Mouse (Mus musculus) thymus, adult 2 months (tissue): ENCODE measurements around the gene Naa20. TPM values are rescaled to one million over a fixed set of nuclear protein-coding genes. Genes with fewer than 3 reads are reported as not detected.

Experiments used
- DNase-seq: peaks from one replicate; pipeline ENCODE4 v3.0.0; 2021
- H3K27ac ChIP-seq: fragments of 200-500 bp; 2 replicates; pipeline ENCODE4 v1.5.1; 2012; ENCODE audit warnings: low read length, control low read depth; ENCODE audit not compliant: control insufficient read depth, insufficient read depth
- H3K27me3 ChIP-seq: fragments of 200-500 bp; 2 replicates; pipeline ENCODE4 v1.6.1; 2012; ENCODE audit warnings: mild to moderate bottlenecking, low read length, moderate library complexity, mixed read lengths; ENCODE audit not compliant: control insufficient read depth, insufficient read depth
- H3K36me3 ChIP-seq: fragments of 200-500 bp; 2 replicates; pipeline ENCODE4 v1.6.1; 2012; ENCODE audit warnings: mild to moderate bottlenecking, low read length, moderate library complexity; ENCODE audit not compliant: control insufficient read depth, insufficient read depth
- H3K4me1 ChIP-seq: fragments of 200-500 bp; replicated peaks from 2 replicates; pipeline ENCODE4 v1.6.1; 2012; ENCODE audit warnings: low read length; ENCODE audit not compliant: control insufficient read depth, insufficient read depth
- H3K4me3 ChIP-seq: fragments of 200-500 bp; 2 replicates; pipeline ENCODE4 v1.5.1; 2012; ENCODE audit warnings: mild to moderate bottlenecking, low read length, control low read depth, moderate library complexity; ENCODE audit not compliant: control insufficient read depth, insufficient read depth
- CTCF ChIP-seq: fragments of 200-500 bp; IDR thresholded peaks from 2 replicates; pipeline ENCODE4 v1.5.1; 2012; ENCODE audit warnings: mild to moderate bottlenecking, control low read depth, low read length, moderate library complexity, borderline replicate concordance; ENCODE audit not compliant: control insufficient read depth, poor library complexity, insufficient read depth; ENCODE audit errors: extremely low read depth
- POLR2A ChIP-seq: fragments of 200-500 bp; IDR thresholded peaks from 2 replicates; pipeline ENCODE4 v1.6.1; 2012; ENCODE audit warnings: mild to moderate bottlenecking, low read length, control low read depth, moderate library complexity; ENCODE audit not compliant: control insufficient read depth, poor library complexity, insufficient read depth; ENCODE audit errors: extremely low read depth
- WGBS: fragments of 180-500 bp; shearing (Covaris S2); methylation state at CpG from one replicate; pipeline ENCODE4 v1.1.7; 2018; 5-methylcytosine and 5-hydroxymethylcytosine counted together
- polyA plus RNA-seq: library from polyadenylated mRNA; depleted of rRNA; stranded (reverse); fragments of >200 nt; gene quantifications from 2 replicates; pipeline ENCODE4 v1.2.3, GENCODE M21; 2012

The Naa20 gene
- polyA plus RNA-seq, 1 experiment, result 30.1 TPM

DNA sequence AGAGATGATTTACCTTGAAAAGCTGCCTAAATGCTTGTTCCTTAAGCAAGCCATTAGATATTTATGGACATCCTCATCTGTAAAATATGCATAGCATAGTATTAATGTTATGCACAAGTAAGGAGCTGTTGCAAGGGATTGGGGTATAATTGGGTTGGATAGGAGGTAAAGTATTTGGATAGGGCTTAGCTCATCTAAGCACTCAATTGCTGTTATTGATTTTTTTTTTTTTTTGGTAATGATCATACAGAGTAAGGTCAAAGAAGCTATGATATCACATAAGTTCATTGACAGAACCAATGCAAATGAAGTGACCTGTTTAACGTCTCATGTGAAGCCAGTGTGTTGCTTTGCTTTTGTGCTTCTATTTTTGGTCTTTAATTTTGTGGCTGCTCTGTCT is 27.9 kb upstream of the Naa20 start:
- no peak for DNase-seq
- WGBS, result 95% methylated on average over 1 of the region's 1 CpGs

DNA sequence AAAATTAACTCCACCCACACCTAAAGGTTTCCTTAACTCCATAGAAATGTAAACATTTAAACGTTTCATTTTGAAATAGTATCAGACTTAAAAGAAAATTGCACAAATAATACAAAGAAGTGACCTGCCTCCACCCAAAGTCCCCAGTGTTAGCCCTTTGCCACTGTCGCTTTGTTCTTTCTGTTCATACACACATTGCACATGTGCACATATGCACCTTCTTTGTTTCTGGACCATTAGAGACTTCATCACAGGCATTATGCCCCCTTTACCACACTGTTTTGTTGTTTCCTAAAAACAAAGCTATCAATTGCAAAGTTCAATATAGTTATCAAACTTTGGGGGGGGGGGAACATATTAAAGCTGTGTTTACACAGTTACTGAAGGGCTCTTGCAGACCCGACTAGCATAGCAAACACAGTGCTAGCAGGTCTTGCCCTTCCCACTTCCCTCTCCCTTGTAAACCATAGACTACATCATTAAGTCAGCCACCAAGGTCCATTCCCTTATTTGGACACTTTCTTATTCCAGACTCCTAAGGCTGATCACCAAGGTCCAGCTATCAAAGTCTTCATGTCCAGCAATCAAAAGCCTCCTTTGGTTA is 26.9 kb upstream of the Naa20 start:
- WGBS, result 81% methylated on average over 3 of the region's 3 CpGs
- Histone ChIP-seq H3K4me3 (no peak overlapping the region), H3K4me1 (no peaks in the 10 kb centered on the region), H3K36me3 (no peaks in the 10 kb centered on the region), H3K27ac (no peak overlapping the region), H3K27me3 (no peaks in the 10 kb centered on the region)
- DNase-seq, result no peak
- TF ChIP-seq POLR2A (no peak), CTCF (no peak)

More for the DNA sequence above, 27.9 kb upstream of the Naa20 start:
- H3K36me3 ChIP-seq, result no peaks in the 10 kb centered on the region
- H3K4me3 ChIP-seq, result no peak overlapping the region
- H3K4me1 ChIP-seq, result no peaks in the 10 kb centered on the region
- no peak overlapping the region for H3K27ac ChIP-seq
- H3K27me3 ChIP-seq, result no peaks in the 10 kb centered on the region
- no peak for TF ChIP-seq CTCF
- TF ChIP-seq POLR2A, result no peak

DNA sequence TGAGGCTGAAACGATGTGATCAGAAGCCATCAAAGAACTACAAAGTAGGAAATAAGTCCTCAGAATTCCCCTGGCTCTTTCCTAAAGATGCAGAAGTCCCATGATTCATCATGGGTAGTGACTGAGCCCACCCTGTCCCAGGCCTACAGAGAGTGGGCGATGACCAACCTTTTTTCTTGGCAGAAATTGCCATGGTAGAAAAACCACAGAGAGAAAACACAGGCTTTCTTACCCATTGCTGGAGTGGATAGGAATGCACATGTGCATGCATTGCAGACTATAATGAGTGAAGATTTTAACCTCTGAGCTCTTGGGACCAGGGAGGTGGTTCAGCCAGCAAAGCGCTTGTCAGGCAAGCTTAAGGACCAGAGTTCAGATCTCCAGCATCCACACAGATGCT is 24.7 kb upstream of the Naa20 start:
- H3K27ac ChIP-seq, result no peak overlapping the region
- H3K27me3 ChIP-seq, result no peaks in the 10 kb centered on the region
- WGBS, result 89% methylated on average over 3 of the region's 3 CpGs
- no peaks in the 10 kb centered on the region for H3K36me3 ChIP-seq
- no peak for DNase-seq
- no peaks in the 10 kb centered on the region for H3K4me1 ChIP-seq
- TF ChIP-seq POLR2A (no peak), CTCF (no peak)
- H3K4me3 ChIP-seq, result no peak overlapping the region

DNA sequence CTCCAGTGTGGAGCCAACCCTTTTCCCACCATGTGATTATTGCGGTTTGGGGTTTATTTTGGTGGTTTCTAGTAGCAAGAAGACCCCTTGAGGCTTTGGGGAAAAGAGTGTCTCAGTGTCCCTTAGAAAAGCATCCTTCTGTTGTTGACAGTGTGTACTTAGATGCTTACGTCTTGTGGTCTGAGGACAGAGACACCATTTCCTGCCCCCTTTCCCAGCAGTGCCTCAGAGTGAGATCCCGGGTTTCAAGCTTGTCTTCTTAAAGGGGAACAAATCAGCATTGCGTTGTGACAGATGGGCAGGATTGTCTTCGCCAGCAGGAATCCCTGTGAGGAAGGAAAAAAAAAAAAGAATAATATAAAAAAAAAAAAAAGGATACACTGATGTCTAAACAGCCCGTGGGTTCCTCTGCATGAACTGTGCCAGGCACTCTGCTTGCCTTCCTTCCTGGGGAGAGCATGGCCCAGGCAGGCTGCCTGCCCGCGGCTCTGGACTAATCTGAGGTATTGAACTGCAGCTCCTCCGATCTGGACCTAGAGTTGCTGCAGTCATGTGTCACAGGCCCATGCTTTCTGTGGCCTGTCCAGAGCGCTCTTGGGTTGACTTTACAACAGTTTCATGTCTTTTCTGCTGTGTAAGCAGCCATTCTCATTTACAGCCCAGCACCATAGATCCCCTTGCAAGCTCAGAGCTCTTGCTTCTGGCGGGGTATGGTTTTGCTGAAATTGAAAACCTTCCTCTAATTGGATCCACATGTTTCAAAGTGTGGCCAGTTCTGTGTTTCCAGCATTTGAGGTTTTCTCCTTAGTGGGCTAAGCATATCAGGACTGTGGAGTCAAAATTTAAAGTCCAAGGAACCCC is 20.8 kb upstream of the Naa20 start:
- H3K36me3 ChIP-seq, result no peaks in the 10 kb centered on the region
- TF ChIP-seq POLR2A, result no peak
- no peak for TF ChIP-seq CTCF
- no peaks in the 10 kb centered on the region for H3K27me3 ChIP-seq
- DNase-seq, result no peak
- WGBS, result 63% methylated on average over 11 of the region's 11 CpGs
- H3K4me1 ChIP-seq, result no peaks in the 10 kb centered on the region
- no peak overlapping the region for H3K4me3 ChIP-seq
- no peak overlapping the region for H3K27ac ChIP-seq

DNA sequence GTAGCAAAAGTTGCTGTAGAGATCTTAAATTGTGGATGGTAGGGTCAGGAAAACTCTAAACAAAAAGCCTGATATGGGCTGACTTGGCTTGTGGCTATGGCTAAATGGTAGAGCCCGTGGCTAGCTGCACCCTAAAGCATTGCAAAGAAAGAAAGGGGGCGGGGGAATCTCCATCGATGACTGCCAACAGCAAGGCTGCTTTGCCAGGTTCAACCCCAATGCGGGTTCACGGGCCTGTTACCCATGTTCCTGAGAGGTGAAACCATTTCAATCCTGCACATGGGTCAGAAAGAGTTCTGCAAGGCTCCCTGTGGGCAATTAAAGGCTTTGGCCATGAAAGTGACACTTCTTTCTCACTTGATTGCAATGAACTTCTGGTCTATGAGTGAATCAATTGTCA is 20.0 kb upstream of the Naa20 start:
- Histone ChIP-seq H3K27ac (no peak overlapping the region), H3K4me3 (no peak overlapping the region), H3K4me1 (no peaks in the 10 kb centered on the region), H3K36me3 (no peaks in the 10 kb centered on the region), H3K27me3 (no peaks in the 10 kb centered on the region)
- no peak for TF ChIP-seq CTCF
- no peak for TF ChIP-seq POLR2A
- no peak for DNase-seq
- WGBS, result 90% methylated on average over 5 of the region's 5 CpGs

DNA sequence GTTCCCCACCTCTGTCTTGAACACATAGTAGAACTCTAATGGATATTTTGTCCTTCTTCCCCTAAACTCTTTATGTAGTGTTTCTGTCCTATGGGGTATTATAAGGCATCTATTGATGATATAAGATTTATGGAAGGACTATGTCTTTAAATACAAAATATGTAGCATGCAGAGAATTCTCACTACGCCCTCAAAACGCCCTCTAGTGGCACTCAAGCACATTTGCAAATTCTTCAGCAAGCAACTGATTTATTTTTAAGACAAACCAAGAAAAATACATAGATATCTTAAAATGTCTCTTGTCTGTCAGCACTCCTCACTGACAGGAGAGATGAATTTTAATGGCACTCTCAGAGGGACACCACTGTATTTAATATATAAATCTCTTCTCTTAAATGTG is 19.5 kb upstream of the Naa20 start:
- Histone ChIP-seq H3K36me3 (no peaks in the 10 kb centered on the region), H3K27ac (no peak overlapping the region), H3K27me3 (no peaks in the 10 kb centered on the region), H3K4me1 (no peaks in the 10 kb centered on the region), H3K4me3 (no peak overlapping the region)
- TF ChIP-seq POLR2A (no peak), CTCF (no peak)
- DNase-seq, result no peak
- 7% methylated on average over 2 of the region's 2 CpGs for WGBS
